Mouse (Mus musculus) left cerebral cortex, adult 6 months (tissue): ENCODE measurements around the gene Rps6ka3. TPM values are rescaled to one million over a fixed set of nuclear protein-coding genes. Genes with fewer than 3 reads are reported as not detected.

Source experiments
- long read RNA-seq, 2 experiments: library from polyadenylated mRNA; unstranded; transcript quantifications; one replicate each; pipeline ENCODE4 v2.0.0; 2019 to 2020
- polyA plus RNA-seq: library from polyadenylated mRNA; unstranded; fragments of <200 nt; fragmentation: Nextera tagmentation; gene quantifications from 2 replicates; pipeline ENCODE4 v1.2.3, GENCODE M21; 2021

Gene Rps6ka3
- 2.6 and 5.3 TPM in 2 replicates for polyA plus RNA-seq
- long read RNA-seq, experiment 1, full-length matches to known transcripts: 2 of 18 reads
- long read RNA-seq, experiment 1, partial matches to known transcripts: 4 of 18 reads
- long read RNA-seq, experiment 1, other reads (novel, unspliced or antisense): 12 of 18 reads
- long read RNA-seq, experiment 2, partial matches to known transcripts: 2 of 4 reads
- long read RNA-seq, experiment 2, other reads (novel, unspliced or antisense): 2 of 4 reads

DNA sequence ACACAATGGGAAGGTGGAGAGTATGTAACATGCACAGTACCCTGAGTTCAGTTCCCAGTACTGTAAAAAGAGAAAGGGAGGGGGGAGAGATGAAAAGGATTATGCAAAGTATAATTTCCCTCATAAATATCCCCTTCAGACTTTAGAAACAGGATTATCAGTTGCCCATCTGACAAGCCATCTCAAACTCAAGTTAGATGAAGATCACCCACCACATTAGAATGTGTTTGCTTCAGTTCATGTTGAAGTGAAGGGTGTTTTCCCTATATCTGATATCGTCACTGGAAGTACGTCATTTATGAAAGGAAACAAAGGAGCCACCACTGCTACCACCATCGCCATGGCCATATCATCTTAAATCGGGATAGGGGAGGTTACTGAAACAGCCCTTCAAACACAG lies at the start of gene Rps6ka3:
TSS of gene Rps6ka3 (plus strand) at position 301 of the 400 bp plus-strand sequence.

GRCm38 (mm10) chrX:159371831-159372752 lies 162.0 kb downstream of the Rps6ka3 start, which contains the start of gene Eif1ax:
TSS of gene Eif1ax (plus strand) at chrX:159372178.

GRCm38 (mm10) chrX:159414130-159414828 lies 204.2 kb downstream of the Rps6ka3 start, which contains the start of gene Map7d2:
TSS of gene Map7d2 (plus strand) at chrX:159414572.

Other genes with a start within 250 kb of the Rps6ka3 start
- gene Eif1ax, start 161.9 kb downstream of the Rps6ka3 start, polyA plus RNA-seq: 40.5 and 67.4 TPM in 2 replicates
- 48.1 and 75.5 TPM in 2 replicates for gene Map7d2, start 204.3 kb downstream of the Rps6ka3 start, polyA plus RNA-seq